Mouse (Mus musculus) forebrain, embryonic 10.5 days (tissue): Measurements from ENCODE around the gene Dusp2. TPM values are rescaled to one million over a fixed set of nuclear protein-coding genes. Genes with fewer than 3 reads are reported as not detected.

Source experiments
- DNase-seq: peaks from one replicate; pipeline ENCODE4 v3.0.0-alpha.2; 2017; ENCODE audit warnings: low spot score; ENCODE audit errors: extremely low spot score
- H3K27ac ChIP-seq: fragments of 300-500 bp; sonication (generic); 2 replicates; pipeline ENCODE4 v1.5.1; 2016; ENCODE audit warnings: mild to moderate bottlenecking
- H3K27me3 ChIP-seq: fragments of 300-500 bp; sonication (generic); 2 replicates; pipeline ENCODE4 v1.6.1; 2016; ENCODE audit warnings: mild to moderate bottlenecking; ENCODE audit not compliant: poor library complexity, severe bottlenecking
- H3K36me3 ChIP-seq: fragments of 300-500 bp; sonication (generic); replicated peaks from 2 replicates; pipeline ENCODE4 v1.6.1; 2016; ENCODE audit warnings: mild to moderate bottlenecking, moderate library complexity
- H3K4me1 ChIP-seq: fragments of 300-500 bp; sonication (generic); 2 replicates; pipeline ENCODE4 v1.6.1; 2016
- H3K4me3 ChIP-seq: fragments of 300-500 bp; sonication (generic); 2 replicates; pipeline ENCODE4 v1.5.1; 2016; ENCODE audit warnings: mild to moderate bottlenecking, moderate library complexity
- H3K9me3 ChIP-seq: fragments of 300-500 bp; sonication (generic); 2 replicates; pipeline ENCODE4 v1.6.1; 2016; ENCODE audit warnings: mild to moderate bottlenecking, moderate library complexity
- WGBS: fragments of 180-500 bp; shearing (Covaris S2); methylation state at CpG from one replicate; pipeline ENCODE4 v1.1.7; 2016; 5-methylcytosine and 5-hydroxymethylcytosine counted together
- polyA plus RNA-seq: library from polyadenylated mRNA; unstranded; fragments of >200 nt; fragmentation: Nextera tagmentation; extraction: Ambion mirVana; gene quantifications from 2 replicates; pipeline ENCODE4 v1.2.1, GENCODE M21; 2016

The Dusp2 gene
- polyA plus RNA-seq, 1 experiment from 2014 or later = 4.1 TPM

DNA sequence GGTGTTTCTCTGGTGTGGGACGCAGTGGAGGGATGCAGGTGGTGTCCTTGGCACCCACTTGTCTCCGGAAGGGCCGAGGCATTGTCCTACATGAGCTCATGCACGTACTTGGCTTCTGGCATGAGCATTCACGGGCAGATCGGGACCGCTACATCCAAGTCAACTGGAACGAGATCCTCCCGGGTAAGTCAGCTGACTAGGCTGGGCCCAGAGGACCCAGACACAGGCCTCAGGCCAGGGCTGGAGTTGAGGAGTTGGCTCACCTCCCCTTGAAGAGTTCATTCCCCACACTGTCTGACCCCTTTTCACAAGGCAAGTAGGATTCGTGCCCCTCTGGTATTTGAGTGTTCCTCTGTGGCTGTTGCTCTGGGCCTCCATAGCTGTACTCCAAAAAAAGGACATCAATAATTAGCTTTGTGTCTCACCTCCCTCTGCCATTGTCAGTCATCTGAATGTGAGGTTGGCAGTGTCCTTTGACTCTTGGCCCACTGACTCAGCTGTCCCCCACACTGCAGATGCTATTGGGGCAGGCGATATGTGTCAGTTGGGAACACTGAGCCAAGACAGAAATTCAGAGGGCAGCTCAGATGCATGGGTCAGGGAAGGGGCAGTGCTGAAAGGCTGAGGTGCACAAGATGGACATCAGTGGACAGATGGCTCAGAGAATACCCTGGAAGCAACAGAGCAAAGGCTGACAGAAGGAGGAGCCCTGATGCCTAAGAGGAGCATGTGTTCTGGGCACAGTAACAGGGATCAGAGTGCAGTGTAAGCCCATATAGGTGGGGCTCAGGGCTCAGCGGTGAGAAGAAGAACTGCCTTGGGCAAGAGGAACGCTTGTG is 11.4 kb downstream of the Dusp2 start:
- Histone ChIP-seq H3K27me3 (no peaks in the 10 kb centered on the region), H3K4me3 (no peak overlapping the region), H3K27ac (no peak overlapping the region), H3K36me3 (no peaks in the 10 kb centered on the region), H3K4me1 (no peaks in the 10 kb centered on the region), H3K9me3 (no peaks in the 10 kb centered on the region)
- DNase-seq = no peak
- WGBS = 80% methylated on average over 13 of the region's 13 CpGs

DNA sequence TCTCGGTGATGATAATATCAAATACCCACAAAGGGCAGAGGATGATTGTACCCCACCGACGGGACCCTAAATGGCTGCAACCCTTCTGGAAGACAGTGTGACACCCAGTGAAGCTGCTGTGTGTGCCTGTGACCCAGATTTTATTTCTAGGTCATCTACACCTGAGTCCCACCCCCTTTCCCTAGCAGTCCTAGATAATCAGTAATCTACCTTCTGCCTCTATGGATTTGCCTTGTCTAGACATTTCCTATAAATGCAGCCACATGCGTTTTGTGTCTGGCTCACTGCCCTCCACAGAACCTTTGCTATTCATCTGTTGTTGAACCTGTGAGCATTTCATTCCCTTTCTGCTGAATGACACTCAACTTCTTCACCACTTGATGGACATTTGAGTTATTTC is 17.9 kb downstream of the Dusp2 start:
- no peak overlapping the region for H3K27ac ChIP-seq
- H3K9me3 ChIP-seq = no peaks in the 10 kb centered on the region
- no peaks in the 10 kb centered on the region for H3K36me3 ChIP-seq
- H3K27me3 ChIP-seq = peaks cover 28% of the 10 kb centered on the region; the same call in 1 of the 2 replicates
- WGBS = 89% methylated on average over 4 of the region's 4 CpGs
- H3K4me1 ChIP-seq = no peaks in the 10 kb centered on the region
- H3K4me3 ChIP-seq = no peak overlapping the region
- no peak for DNase-seq

DNA sequence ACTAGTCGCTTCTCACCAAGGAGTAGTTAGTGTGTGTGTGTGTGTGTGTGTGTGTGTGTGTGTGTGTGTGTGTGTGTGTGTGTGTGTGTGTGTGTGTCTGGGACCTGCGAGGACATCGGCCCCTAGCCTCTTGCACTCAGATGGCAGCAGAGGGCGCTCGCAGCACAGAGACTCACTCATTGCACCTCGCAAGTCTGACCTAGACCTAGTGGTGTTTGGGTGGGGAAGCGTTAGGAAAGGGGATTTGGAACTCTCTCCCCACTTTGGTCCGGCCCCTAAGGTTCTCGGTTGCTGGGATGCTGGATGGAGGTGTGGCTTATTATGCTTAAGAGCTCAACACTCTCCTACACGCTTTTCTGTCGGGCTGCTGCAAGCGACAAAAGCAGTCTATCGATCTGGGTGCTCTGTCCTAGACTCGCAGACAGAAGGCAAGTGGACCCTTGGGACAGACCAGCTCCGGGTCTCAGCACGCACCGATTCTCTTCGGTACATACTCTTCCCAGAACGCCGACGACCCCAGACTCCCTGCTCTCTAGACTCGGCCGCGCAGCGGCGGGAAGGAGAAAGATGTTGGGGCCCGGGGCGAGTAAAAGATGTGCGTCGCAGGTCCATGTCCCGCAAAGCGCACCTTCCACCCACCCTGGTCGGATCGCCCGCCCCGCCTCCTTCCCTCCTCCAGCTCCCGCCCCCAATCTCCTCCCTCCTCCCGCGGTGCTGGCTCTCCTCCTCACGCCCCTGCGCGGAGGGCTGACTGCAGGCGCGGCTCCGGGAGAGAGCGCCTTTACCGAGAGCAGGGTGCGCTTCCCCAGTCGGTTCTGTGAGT is 26.7 kb downstream of the Dusp2 start, which contains the start of gene Adra2b:
Adra2b (plus strand) TSS at position 750 of the 823 bp plus-strand sequence.
- Histone ChIP-seq H3K27ac (peak within 1 kb of the TSS; percentile 53), H3K4me3 (peak within 1 kb of the TSS; percentile 54), H3K4me1 (peaks cover 22% of the 10 kb centered on the region), H3K9me3 (no peaks in the 10 kb centered on the region), H3K27me3 (peaks cover 82% of the 10 kb centered on the region), H3K36me3 (no peaks in the 10 kb centered on the region)
- peak; percentile 79 for DNase-seq
- WGBS = under 1% methylated on average over 47 of the region's 49 CpGs

DNA sequence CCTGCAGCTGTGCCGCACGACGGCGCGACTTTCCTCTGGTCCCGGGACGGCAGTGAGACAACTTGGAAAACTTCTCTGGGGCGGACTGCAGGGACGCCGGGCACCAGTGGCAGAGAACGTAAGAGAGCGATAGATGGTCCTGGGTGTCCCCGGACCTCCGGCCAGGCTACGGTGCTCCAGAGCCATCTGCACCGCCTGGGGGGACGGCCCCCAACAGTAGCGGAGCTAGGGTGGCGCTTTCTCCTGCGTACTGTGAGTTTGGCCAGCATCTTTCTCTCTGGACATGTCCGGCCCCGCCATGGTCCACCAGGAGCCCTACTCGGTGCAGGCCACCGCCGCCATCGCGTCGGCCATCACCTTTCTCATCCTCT is 27.3 kb downstream of the Dusp2 start:
- no peak for DNase-seq
- peaks cover 88% of the 10 kb centered on the region for H3K27me3 ChIP-seq
- H3K4me1 ChIP-seq = peaks cover 22% of the 10 kb centered on the region
- no peaks in the 10 kb centered on the region for H3K36me3 ChIP-seq
- under 1% methylated on average over 28 of the region's 28 CpGs for WGBS
- H3K9me3 ChIP-seq = no peaks in the 10 kb centered on the region
- peak overlapping the region; percentile 54 for H3K4me3 ChIP-seq
- H3K27ac ChIP-seq = peak overlapping the region; percentile 53

GRCm38 (mm10) chr2:127363696-127364095 is 27.7 kb downstream of the Dusp2 start:
- no peak for DNase-seq
- peaks cover 89% of the 10 kb centered on the region for H3K27me3 ChIP-seq

GRCm38 (mm10) chr2:127364452-127364851 is 28.5 kb downstream of the Dusp2 start:
- 21% methylated on average over 8 of the region's 8 CpGs for WGBS
- no peaks in the 10 kb centered on the region for H3K36me3 ChIP-seq
- no peak overlapping the region for H3K27ac ChIP-seq
- peak overlapping the region; percentile 54 for H3K4me3 ChIP-seq
- peaks cover 92% of the 10 kb centered on the region for H3K27me3 ChIP-seq
- H3K4me1 ChIP-seq = peaks cover 22% of the 10 kb centered on the region
- no peaks in the 10 kb centered on the region for H3K9me3 ChIP-seq
- no peak for DNase-seq

More at GRCm38 (mm10) chr2:127363696-127364095, 27.7 kb downstream of the Dusp2 start:
- peaks cover 22% of the 10 kb centered on the region for H3K4me1 ChIP-seq
- 7% methylated on average over 20 of the region's 20 CpGs for WGBS
- H3K9me3 ChIP-seq = no peaks in the 10 kb centered on the region
- 0 out of 2 replicates have a peak overlapping the region, but pooled peaks have one; percentile 53 for H3K27ac ChIP-seq
- H3K36me3 ChIP-seq = no peaks in the 10 kb centered on the region
- peak overlapping the region; percentile 54 for H3K4me3 ChIP-seq

DNA sequence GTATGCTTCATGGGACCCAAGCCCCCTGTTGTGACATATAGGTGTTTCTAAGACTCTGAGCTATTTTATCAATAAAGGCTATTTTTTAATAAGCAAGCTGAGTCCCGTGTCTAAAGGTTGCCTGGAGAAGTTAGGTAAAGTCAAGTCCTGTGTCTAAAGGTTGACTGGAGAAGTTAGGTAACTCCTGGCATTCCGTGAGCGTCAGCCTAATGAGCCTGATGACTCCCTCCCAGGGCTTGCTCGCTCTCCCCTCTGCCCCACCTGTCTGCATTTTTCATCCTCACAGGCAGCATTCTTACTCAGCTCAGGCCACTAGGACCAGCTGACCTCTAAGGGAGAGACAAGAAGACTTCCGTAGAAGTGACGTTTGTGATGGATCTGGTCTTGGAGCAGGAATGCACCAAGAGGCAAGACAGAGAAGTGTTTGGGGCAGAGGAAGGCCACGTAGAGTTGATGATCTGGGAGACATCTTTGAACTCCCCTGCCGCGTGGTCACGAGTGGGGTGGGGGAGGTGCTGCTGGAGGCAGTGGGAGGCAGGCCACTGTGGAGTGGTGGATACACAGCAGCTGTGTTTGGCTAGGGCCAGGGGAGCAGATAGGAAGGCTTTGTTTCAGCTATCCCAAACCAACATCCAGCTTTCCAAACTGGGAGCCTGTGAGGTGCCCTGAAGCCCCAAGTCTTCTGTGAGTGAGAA is 31.3 kb downstream of the Dusp2 start:
- H3K36me3 ChIP-seq = no peaks in the 10 kb centered on the region
- WGBS = 75% methylated on average over 10 of the region's 10 CpGs
- H3K4me1 ChIP-seq = peaks cover 33% of the 10 kb centered on the region
- no peaks in the 10 kb centered on the region for H3K9me3 ChIP-seq
- peaks cover 66% of the 10 kb centered on the region for H3K27me3 ChIP-seq
- DNase-seq = no peak
- no peak overlapping the region for H3K4me3 ChIP-seq
- H3K27ac ChIP-seq = 0 out of 2 replicates have a peak overlapping the region, but pooled peaks have one; percentile 35

- H3K4me1 ChIP-seq = peaks cover 14% of the 10 kb centered on the region
- H3K9me3 ChIP-seq = no peaks in the 10 kb centered on the region
- peaks cover 41% of the 10 kb centered on the region for H3K27me3 ChIP-seq
- 0 out of 2 replicates have a peak overlapping the region, but pooled peaks have one; percentile 12 for H3K4me3 ChIP-seq
- no peak for DNase-seq
- WGBS = 78% methylated on average over 5 of the region's 5 CpGs
- no peaks in the 10 kb centered on the region for H3K36me3 ChIP-seq
- H3K27ac ChIP-seq = no peak overlapping the region
Measured at GRCm38 (mm10) chr2:127369703-127370376, 33.9 kb downstream of the Dusp2 start.

- peak overlapping the region; percentile 67 for H3K27ac ChIP-seq
- DNase-seq = no peak
- peaks cover 14% of the 10 kb centered on the region for H3K4me1 ChIP-seq
- H3K9me3 ChIP-seq = no peaks in the 10 kb centered on the region
- WGBS = 55% methylated on average over 9 of the region's 9 CpGs
- H3K27me3 ChIP-seq = peaks cover 31% of the 10 kb centered on the region
- H3K4me3 ChIP-seq = peak overlapping the region; percentile 12; the same call in 1 of the 2 replicates
- H3K36me3 ChIP-seq = no peaks in the 10 kb centered on the region
Measured at GRCm38 (mm10) chr2:127370561-127371483, 34.9 kb downstream of the Dusp2 start.

DNA sequence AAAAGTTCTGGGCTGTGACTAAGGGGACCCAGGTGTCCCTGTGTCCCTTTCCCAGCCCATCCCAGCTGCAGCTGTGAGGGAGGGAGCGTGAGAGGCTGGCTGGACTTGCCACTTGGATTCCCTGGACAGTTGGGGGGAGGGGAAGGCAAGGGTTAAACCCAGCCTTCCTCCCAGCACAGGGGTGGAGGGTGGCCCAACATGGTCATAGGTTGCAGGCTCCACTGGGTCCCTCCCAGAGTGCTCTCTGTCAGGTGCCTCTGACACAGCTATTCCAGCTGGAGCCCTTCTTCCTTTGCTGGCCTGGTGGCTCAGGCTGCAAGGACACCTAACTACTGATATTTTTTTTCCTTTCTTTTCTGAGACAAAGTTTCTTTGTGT is 35.5 kb downstream of the Dusp2 start:
- Histone ChIP-seq H3K9me3 (no peaks in the 10 kb centered on the region), H3K27ac (peak overlapping the region; percentile 9), H3K36me3 (no peaks in the 10 kb centered on the region), H3K27me3 (peaks cover 24% of the 10 kb centered on the region), H3K4me1 (peaks cover 14% of the 10 kb centered on the region), H3K4me3 (no peak overlapping the region)
- WGBS = 82% methylated on average over 1 of the region's 1 CpGs
- no peak for DNase-seq

DNA sequence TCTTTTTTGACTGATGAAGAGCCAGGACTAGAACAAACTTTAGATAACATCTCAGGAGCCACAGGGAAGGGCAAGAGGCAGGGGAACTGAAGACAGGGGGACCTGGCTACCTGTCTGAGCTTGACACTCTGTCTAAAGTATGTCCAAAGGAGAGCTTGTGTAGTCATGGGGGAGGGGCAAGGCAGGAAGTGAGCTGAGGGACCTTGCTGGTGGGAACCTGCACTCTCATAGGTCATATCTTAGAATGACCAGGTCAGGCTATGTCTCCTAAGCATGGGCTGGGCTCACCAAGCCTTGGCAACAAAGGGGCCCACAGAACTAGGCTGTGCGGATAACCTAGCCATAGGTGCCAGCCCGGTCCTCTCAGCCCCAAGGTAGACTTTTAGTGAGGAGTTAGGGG is 36.1 kb downstream of the Dusp2 start:
- Histone ChIP-seq H3K4me1 (peaks cover 14% of the 10 kb centered on the region), H3K9me3 (no peaks in the 10 kb centered on the region), H3K27me3 (peaks cover 18% of the 10 kb centered on the region), H3K36me3 (no peaks in the 10 kb centered on the region), H3K27ac (0 out of 2 replicates have a peak overlapping the region, but pooled peaks have one; percentile 15), H3K4me3 (no peak overlapping the region)
- WGBS = 82% methylated on average over 2 of the region's 2 CpGs
- DNase-seq = no peak
